Mouse (Mus musculus) liver, embryonic 14.5 days (tissue): ENCODE measurements at regions not wholly inside any gene's neighbourhood (a gene's known extent, or its start where the extent isn't known, plus 50 kb on each side); places are given as distances from the start of the nearest gene placed in this dataset.

Experiments
- CTCF ChIP-seq: IDR thresholded peaks from 2 replicates; pipeline ENCODE4 v1.5.1; 2016; ENCODE audit warnings: antibody characterized with exemption, low read depth, control low read depth
- EP300 ChIP-seq: IDR thresholded peaks from 2 replicates; pipeline ENCODE4 v1.6.1; 2016; ENCODE audit warnings: antibody characterized with exemption, low read depth

DNA sequence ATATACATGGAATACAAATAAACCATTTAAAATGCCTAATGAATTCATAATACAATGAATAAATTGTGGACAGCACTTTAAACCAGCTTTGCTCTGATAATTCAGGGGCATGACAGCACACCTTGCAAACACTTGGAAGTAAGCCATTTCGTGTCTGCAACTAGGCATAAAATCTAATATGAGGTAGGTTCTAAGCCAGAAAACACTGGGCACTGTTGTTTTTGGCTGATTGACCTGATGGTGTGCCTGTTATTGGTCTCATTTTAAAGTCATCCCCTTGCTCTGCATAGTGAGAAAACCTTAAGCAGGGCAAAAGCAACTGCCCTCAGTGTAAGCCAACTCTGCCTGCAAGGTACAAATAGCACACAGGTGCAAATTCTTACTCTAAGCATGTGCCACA, 521.3 kb upstream of the Got2 start:
- TF ChIP-seq CTCF (no peak), EP300 (no peak)
